Mouse (Mus musculus) left cerebral cortex, adult 6 months (tissue): ENCODE results near the gene Bhlhe23. TPM values are rescaled to one million over a fixed set of nuclear protein-coding genes. Genes with fewer than 3 reads are reported as not detected.

Experiments
- long read RNA-seq, 2 experiments: library from polyadenylated mRNA; unstranded; transcript quantifications; one replicate each; pipeline ENCODE4 v2.0.0; 2019 to 2020
- polyA plus RNA-seq: library from polyadenylated mRNA; unstranded; fragments of <200 nt; fragmentation: Nextera tagmentation; gene quantifications from 2 replicates; pipeline ENCODE4 v1.2.3, GENCODE M21; 2021

Gene Bhlhe23
- polyA plus RNA-seq: not detected in 2 replicates
- long read RNA-seq, experiment 1: 0 reads
- long read RNA-seq, experiment 2: 0 reads

DNA sequence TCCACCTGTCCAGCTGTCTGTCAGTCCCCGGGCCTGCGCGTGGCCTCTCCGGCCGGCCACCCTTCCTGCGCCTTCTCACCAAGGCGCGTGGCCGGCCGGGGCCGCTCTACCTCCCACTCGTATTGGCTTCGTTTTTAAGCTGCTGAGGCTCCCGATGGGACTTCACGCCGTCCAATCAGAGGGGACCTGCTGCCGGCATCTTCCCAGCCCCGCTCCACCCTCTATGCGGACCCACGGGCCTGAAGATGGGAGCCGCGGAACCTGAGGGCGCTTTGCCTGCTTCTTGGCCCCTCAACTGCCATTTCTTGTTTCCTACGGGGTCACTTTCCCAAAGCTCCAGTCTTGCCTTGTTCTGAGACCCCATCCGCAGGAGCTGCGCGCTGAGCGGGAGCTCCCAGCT, at the start of gene Bhlhe23:
Gene Bhlhe23 (minus strand): TSS at position 108 of the 400 bp plus-strand sequence.

DNA sequence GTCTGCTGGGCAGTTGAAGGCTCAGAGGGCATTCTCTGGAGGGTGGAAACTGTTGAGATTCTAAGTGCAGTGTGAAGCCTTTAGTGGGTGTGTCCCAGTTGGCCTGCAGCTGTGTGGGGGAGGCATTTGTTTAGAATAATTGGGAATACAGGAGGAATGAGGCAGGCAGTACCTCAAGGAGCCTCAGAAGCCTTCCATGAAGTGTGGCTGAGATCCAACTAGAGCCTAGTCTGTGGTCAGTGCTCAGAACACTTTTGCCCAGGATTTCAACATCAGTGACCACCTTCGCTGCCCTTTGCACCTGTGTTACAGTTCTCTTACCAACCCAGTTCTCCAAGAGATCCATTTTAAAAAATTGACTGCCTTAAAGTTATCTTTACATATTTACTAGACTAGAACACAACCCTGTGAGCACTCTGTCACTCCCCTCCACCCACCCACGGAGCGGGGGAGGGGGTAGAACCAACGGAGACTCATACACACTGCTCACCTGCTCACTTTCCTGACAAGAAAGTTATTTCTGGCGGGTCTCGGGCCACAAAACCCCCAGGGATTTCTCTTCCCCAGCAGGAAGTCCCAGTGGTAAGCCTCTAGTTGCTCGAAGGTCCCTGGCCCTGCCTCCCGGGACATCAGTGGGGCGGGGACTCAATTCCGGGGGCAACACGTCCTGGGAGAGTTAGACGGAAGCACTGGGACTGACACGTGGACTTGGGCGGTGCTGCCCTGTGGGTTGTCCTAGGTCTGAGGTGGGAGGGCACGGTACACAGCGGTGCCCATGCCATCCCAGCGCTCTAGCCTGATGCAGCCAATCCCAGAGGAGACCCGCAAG, 51.9 kb downstream of the Bhlhe23 start, which contains the start of gene Slc17a9:
Gene Slc17a9 (plus strand): TSS at position 679 of the 829 bp plus-strand sequence.

Other genes with a start within 250 kb of the Bhlhe23 start
- 5.0 and 7.2 TPM in 2 replicates for gene Mrgbp, start 195.6 kb downstream of the Bhlhe23 start, polyA plus RNA-seq
- 11.3 and 12.3 TPM in 2 replicates for gene Ogfr, start 187.7 kb downstream of the Bhlhe23 start, polyA plus RNA-seq
- gene Col9a3, start 179.1 kb downstream of the Bhlhe23 start, polyA plus RNA-seq: 2.2 and 4.4 TPM in 2 replicates
- gene Tcfl5, start 134.2 kb downstream of the Bhlhe23 start, polyA plus RNA-seq: 0.15 and 0.19 TPM in 2 replicates
- 11.7 and 13.1 TPM in 2 replicates for gene Dido1, start 66.9 kb downstream of the Bhlhe23 start, polyA plus RNA-seq
- 30.0 and 44.9 TPM in 2 replicates for gene Gid8, start 66.8 kb downstream of the Bhlhe23 start, polyA plus RNA-seq
- gene Slc17a9, start 51.6 kb downstream of the Bhlhe23 start, polyA plus RNA-seq: 0.26 TPM in 1 of 2 replicates, not detected in the other
- 5.8 and 19.1 TPM in 2 replicates for gene Ythdf1, start 144.0 kb upstream of the Bhlhe23 start, polyA plus RNA-seq
- 0.17 and 0.36 TPM in 2 replicates for gene Birc7, start 152.1 kb upstream of the Bhlhe23 start, polyA plus RNA-seq
- 129 and 140 TPM in 2 replicates for gene Nkain4, start 177.8 kb upstream of the Bhlhe23 start, polyA plus RNA-seq
- 92.6 and 118 TPM in 2 replicates for gene Arfgap1, start 190.3 kb upstream of the Bhlhe23 start, polyA plus RNA-seq
- gene Col20a1, start 209.6 kb upstream of the Bhlhe23 start, polyA plus RNA-seq: 0.10 and 0.13 TPM in 2 replicates